Mouse (Mus musculus): ENCODE data around the gene Ttc21a. TPM values are rescaled to one million over a fixed set of nuclear protein-coding genes. Genes with fewer than 3 reads are reported as not detected.
A peak's percentile ranks its signal among the peaks of the same experiment; 100 is the strongest.

Gene Ttc21a
- polyA plus RNA-seq, 1 experiment: 11.4 TPM

GRCm38 (mm10) chr9:119902410-119903151 is 34.8 kb upstream of the Ttc21a start:
- Histone ChIP-seq H3K4me3 (replicated peaks; ENCODE audit: extremely low read depth, low read depth, low read length) (no peak overlapping the region), H3K4me1 (ENCODE audit: control insufficient read depth, insufficient read depth, low read length) (no peaks in the 10 kb centered on the region)
- TF ChIP-seq POLR2A (IDR thresholded peaks at IDR 0.05; ENCODE audit: borderline replicate concordance, extremely low read depth, low read depth, low read length) (no peak), CTCF (IDR thresholded peaks at IDR 0.05; ENCODE audit: insufficient read depth, low read length) (no peak)
- no peak for DNase-seq
- WGBS: 77% methylated on average over 12 of the region's 12 CpGs

GRCm38 (mm10) chr9:119908708-119909107 is 28.7 kb upstream of the Ttc21a start:
- 96% methylated on average over 3 of the region's 3 CpGs for WGBS
- Histone ChIP-seq H3K4me1 (ENCODE audit: control insufficient read depth, insufficient read depth, low read length) (no peaks in the 10 kb centered on the region), H3K4me3 (replicated peaks; ENCODE audit: extremely low read depth, low read depth, low read length) (no peak overlapping the region)
- TF ChIP-seq POLR2A (IDR thresholded peaks at IDR 0.05; ENCODE audit: borderline replicate concordance, extremely low read depth, low read depth, low read length) (no peak), CTCF (IDR thresholded peaks at IDR 0.05; ENCODE audit: insufficient read depth, low read length) (no peak)
- no peak for DNase-seq

GRCm38 (mm10) chr9:119909931-119910330 is 27.5 kb upstream of the Ttc21a start:
- WGBS: 80% methylated on average over 3 of the region's 3 CpGs
- H3K4me1 ChIP-seq (ENCODE audit: control insufficient read depth, insufficient read depth, low read length): no peaks in the 10 kb centered on the region
- TF ChIP-seq CTCF (IDR thresholded peaks at IDR 0.05; ENCODE audit: insufficient read depth, low read length) (no peak), POLR2A (IDR thresholded peaks at IDR 0.05; ENCODE audit: borderline replicate concordance, extremely low read depth, low read depth, low read length) (no peak)
- no peak overlapping the region for H3K4me3 ChIP-seq (replicated peaks; ENCODE audit: extremely low read depth, low read depth, low read length)
- no peak for DNase-seq

GRCm38 (mm10) chr9:119913087-119913838 is 24.1 kb upstream of the Ttc21a start:
- Histone ChIP-seq H3K4me3 (replicated peaks; ENCODE audit: extremely low read depth, low read depth, low read length) (no peak overlapping the region), H3K4me1 (ENCODE audit: control insufficient read depth, insufficient read depth, low read length) (no peaks in the 10 kb centered on the region)
- no peak for TF ChIP-seq CTCF (IDR thresholded peaks at IDR 0.05; ENCODE audit: insufficient read depth, low read length)
- TF ChIP-seq POLR2A (IDR thresholded peaks at IDR 0.05; ENCODE audit: borderline replicate concordance, extremely low read depth, low read depth, low read length): no peak
- WGBS: 74% methylated on average over 13 of the region's 13 CpGs
- DNase-seq: no peak

GRCm38 (mm10) chr9:119919858-119920257 is 17.5 kb upstream of the Ttc21a start:
- Histone ChIP-seq H3K4me1 (ENCODE audit: control insufficient read depth, insufficient read depth, low read length) (no peaks in the 10 kb centered on the region), H3K4me3 (replicated peaks; ENCODE audit: extremely low read depth, low read depth, low read length) (no peak overlapping the region)
- WGBS: 77% methylated on average over 1 of the region's 1 CpGs
- DNase-seq: no peak
- TF ChIP-seq CTCF (IDR thresholded peaks at IDR 0.05; ENCODE audit: insufficient read depth, low read length): no peak
- TF ChIP-seq POLR2A (IDR thresholded peaks at IDR 0.05; ENCODE audit: borderline replicate concordance, extremely low read depth, low read depth, low read length): no peak

GRCm38 (mm10) chr9:119923462-119923861 is 13.9 kb upstream of the Ttc21a start:
- Histone ChIP-seq H3K4me3 (replicated peaks; ENCODE audit: extremely low read depth, low read depth, low read length) (no peak overlapping the region), H3K4me1 (ENCODE audit: control insufficient read depth, insufficient read depth, low read length) (no peaks in the 10 kb centered on the region)
- TF ChIP-seq CTCF (IDR thresholded peaks at IDR 0.05; ENCODE audit: insufficient read depth, low read length) (no peak), POLR2A (IDR thresholded peaks at IDR 0.05; ENCODE audit: borderline replicate concordance, extremely low read depth, low read depth, low read length) (no peak)
- WGBS: 68% methylated on average over 4 of the region's 4 CpGs
- no peak for DNase-seq

GRCm38 (mm10) chr9:119925120-119925657 is 12.2 kb upstream of the Ttc21a start:
- no peak overlapping the region for H3K4me3 ChIP-seq (replicated peaks; ENCODE audit: extremely low read depth, low read depth, low read length)
- no peak for DNase-seq
- 68% methylated on average over 16 of the region's 16 CpGs for WGBS
- no peaks in the 10 kb centered on the region for H3K4me1 ChIP-seq (ENCODE audit: control insufficient read depth, insufficient read depth, low read length)
- TF ChIP-seq POLR2A (IDR thresholded peaks at IDR 0.05; ENCODE audit: borderline replicate concordance, extremely low read depth, low read depth, low read length) (peak; percentile 43; the same call in 1 of the 2 replicates), CTCF (IDR thresholded peaks at IDR 0.05; ENCODE audit: insufficient read depth, low read length) (no peak)

- Histone ChIP-seq H3K4me3 (replicated peaks; ENCODE audit: extremely low read depth, low read depth, low read length) (no peak overlapping the region), H3K4me1 (ENCODE audit: control insufficient read depth, insufficient read depth, low read length) (no peaks in the 10 kb centered on the region)
- no peak for DNase-seq
- WGBS: 61% methylated on average over 8 of the region's 8 CpGs
- TF ChIP-seq POLR2A (IDR thresholded peaks at IDR 0.05; ENCODE audit: borderline replicate concordance, extremely low read depth, low read depth, low read length): no peak
- TF ChIP-seq CTCF (IDR thresholded peaks at IDR 0.05; ENCODE audit: insufficient read depth, low read length): no peak
Measured at GRCm38 (mm10) chr9:119925729-119926128, 11.7 kb upstream of the Ttc21a start.

GRCm38 (mm10) chr9:119926497-119926896 is 10.9 kb upstream of the Ttc21a start:
- Histone ChIP-seq H3K4me1 (ENCODE audit: control insufficient read depth, insufficient read depth, low read length) (no peaks in the 10 kb centered on the region), H3K4me3 (replicated peaks; ENCODE audit: extremely low read depth, low read depth, low read length) (no peak overlapping the region)
- TF ChIP-seq CTCF (IDR thresholded peaks at IDR 0.05; ENCODE audit: insufficient read depth, low read length) (no peak), POLR2A (IDR thresholded peaks at IDR 0.05; ENCODE audit: borderline replicate concordance, extremely low read depth, low read depth, low read length) (no peak)
- 64% methylated on average over 5 of the region's 5 CpGs for WGBS
- DNase-seq: no peak
